Mouse (Mus musculus) hindbrain, postnatal 0 days (tissue): ENCODE measurements around the gene Cdc14a. TPM values are rescaled to one million over a fixed set of nuclear protein-coding genes. Genes with fewer than 3 reads are reported as not detected.
A peak's percentile ranks its signal among the peaks of the same experiment; 100 is the strongest.

Experiments
- ATAC-seq: fragments of 200-750 bp; cut with Nextera tagmentation; 2 replicates; pipeline ENCODE4 v1.8.0; 2017; ENCODE audit warnings: mild to moderate bottlenecking, moderate TSS enrichment, moderate library complexity
- DNase-seq: peaks from one replicate; pipeline ENCODE4 v3.0.0-alpha.2; 2015; ENCODE audit warnings: low spot score
- H3K27ac ChIP-seq: fragments of 300-500 bp; sonication (generic); 2 replicates; pipeline ENCODE4 v1.5.1; 2014; ENCODE audit warnings: mild to moderate bottlenecking
- H3K27me3 ChIP-seq: fragments of 300-500 bp; sonication (generic); 2 replicates; pipeline ENCODE4 v1.6.1; 2014; ENCODE audit warnings: low read length, mixed read lengths; ENCODE audit not compliant: insufficient read depth
- H3K36me3 ChIP-seq: fragments of 300-500 bp; sonication (generic); 2 replicates; pipeline ENCODE4 v1.6.1; 2014; ENCODE audit warnings: low read length, mixed read lengths; ENCODE audit not compliant: insufficient read depth
- H3K4me1 ChIP-seq: fragments of 300-500 bp; sonication (generic); 2 replicates; pipeline ENCODE4 v1.6.1; 2014; ENCODE audit warnings: antibody characterized with exemption, low read length, mixed read lengths; ENCODE audit not compliant: insufficient read depth
- H3K4me2 ChIP-seq: fragments of 300-500 bp; sonication (generic); 2 replicates; pipeline ENCODE4 v1.6.1; 2014; ENCODE audit warnings: low read depth, mild to moderate bottlenecking, low read length, moderate library complexity, mixed read lengths
- H3K4me3 ChIP-seq: fragments of 300-500 bp; sonication (generic); 2 replicates; pipeline ENCODE4 v1.5.1; 2014; ENCODE audit warnings: low read length
- H3K9ac ChIP-seq: fragments of 300-500 bp; sonication (generic); replicated peaks from 2 replicates; pipeline ENCODE4 v1.6.1; 2014; ENCODE audit warnings: mild to moderate bottlenecking, low read length, moderate library complexity, mixed read lengths
- H3K9me3 ChIP-seq: fragments of 300-500 bp; sonication (generic); 2 replicates; pipeline ENCODE4 v1.6.1; 2016; ENCODE audit warnings: low read length, mixed read lengths
- CTCF ChIP-seq: IDR thresholded peaks from 2 replicates; pipeline ENCODE4 v1.5.1; 2016; ENCODE audit warnings: antibody characterized with exemption, control low read depth, low read depth
- WGBS: fragments of 180-500 bp; shearing (Covaris S2); extraction: QIAGEN DNeasy Blood & Tissue Kit; methylation state at CpG from one replicate; pipeline ENCODE4 v1.1.7; 2014; 5-methylcytosine and 5-hydroxymethylcytosine counted together
- polyA plus RNA-seq: library from polyadenylated mRNA; unstranded; fragments of >200 nt; fragmentation: Nextera tagmentation; extraction: Ambion mirVana; gene quantifications from 2 replicates; pipeline ENCODE4 v1.2.1, GENCODE M21; 2015
- total RNA-seq: library from RNA; depleted of rRNA; stranded (reverse); fragments of >200 nt; gene quantifications from 2 replicates; pipeline ENCODE4 v1.2.3, GENCODE M21; 2014

The Cdc14a gene
- total and polyA plus RNA-seq, 2 experiments from 2014 or later, result 4.3 to 7.2 TPM

DNA sequence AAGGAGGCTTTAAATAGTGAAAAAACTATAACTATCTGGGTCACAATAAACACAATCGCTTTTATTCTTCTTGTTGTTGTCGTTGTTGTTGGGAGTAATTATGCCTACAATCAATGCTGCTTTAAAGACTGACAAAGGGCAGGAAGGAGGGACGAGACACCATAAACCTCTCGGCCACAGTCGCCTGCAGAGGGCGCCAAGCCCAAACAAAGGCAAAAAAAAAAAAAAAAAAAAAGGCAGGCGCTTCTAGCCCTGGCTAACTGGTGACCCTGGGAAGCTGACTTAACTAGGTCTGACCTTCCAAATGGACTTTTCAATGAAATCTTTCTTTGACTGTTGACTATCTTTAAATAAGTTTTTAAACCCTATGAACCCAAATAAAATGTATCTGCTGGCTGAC, 90.6 kb downstream of the Cdc14a start:
- Histone ChIP-seq H3K9me3 (no peaks in the 10 kb centered on the region), H3K4me1 (no peaks in the 10 kb centered on the region), H3K4me3 (no peak overlapping the region), H3K9ac (no peak overlapping the region), H3K27ac (no peak overlapping the region), H3K36me3 (no peaks in the 10 kb centered on the region), H3K27me3 (no peaks in the 10 kb centered on the region), H3K4me2 (no peak overlapping the region)
- TF ChIP-seq CTCF, result peak; percentile 59
- no peak for ATAC-seq
- DNase-seq, result peak; percentile 54
- WGBS, result 10% methylated on average over 7 of the region's 7 CpGs

- no peaks in the 10 kb centered on the region for H3K9me3 ChIP-seq
- H3K4me2 ChIP-seq, result no peak overlapping the region
- no peaks in the 10 kb centered on the region for H3K27me3 ChIP-seq
- no peak overlapping the region for H3K27ac ChIP-seq
- no peak overlapping the region for H3K4me3 ChIP-seq
- TF ChIP-seq CTCF, result peak; percentile 88
- H3K36me3 ChIP-seq, result no peaks in the 10 kb centered on the region
- 39% methylated on average over 8 of the region's 8 CpGs for WGBS
- peaks cover 2% of the 10 kb centered on the region; the same call in 1 of the 2 replicates for H3K4me1 ChIP-seq
- H3K9ac ChIP-seq, result no peak overlapping the region
- ATAC-seq (peak; percentile 76; the same call in 1 of the 2 replicates), DNase-seq (peak; percentile 87)
Measured at GRCm38 (mm10) chr3:116331811-116332464, 91.9 kb downstream of the Cdc14a start.

DNA sequence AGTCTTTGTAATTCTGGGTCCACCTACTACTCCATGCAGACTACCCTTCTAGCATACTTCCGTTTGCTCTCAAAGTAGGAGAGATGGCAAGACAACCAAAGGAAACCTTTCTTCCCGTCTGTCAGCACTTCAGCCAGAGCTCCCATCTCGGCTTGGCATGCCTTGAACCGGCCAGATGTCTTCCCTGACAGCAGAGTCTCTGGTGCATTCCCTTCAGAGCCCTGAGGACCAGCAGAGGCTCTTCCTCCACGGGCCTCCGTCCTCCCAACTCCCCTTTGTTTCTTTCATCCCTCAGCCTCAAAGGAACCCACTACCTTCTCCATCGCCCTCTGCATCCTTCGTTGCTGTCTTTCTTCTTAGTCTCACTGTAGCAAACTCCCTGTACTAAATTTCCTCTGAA, 93.9 kb downstream of the Cdc14a start:
- Histone ChIP-seq H3K4me1 (peaks cover 4% of the 10 kb centered on the region; the same call in 1 of the 2 replicates), H3K27me3 (no peaks in the 10 kb centered on the region), H3K27ac (no peak overlapping the region), H3K36me3 (no peaks in the 10 kb centered on the region), H3K9ac (no peak overlapping the region), H3K9me3 (no peaks in the 10 kb centered on the region), H3K4me3 (no peak overlapping the region), H3K4me2 (no peak overlapping the region)
- DNase-seq (no peak), ATAC-seq (no peak)
- WGBS, result 73% methylated on average over 8 of the region's 8 CpGs
- no peak for TF ChIP-seq CTCF

GRCm38 (mm10) chr3:116329023-116329762, 94.6 kb downstream of the Cdc14a start:
- no peak overlapping the region for H3K27ac ChIP-seq
- no peak for TF ChIP-seq CTCF
- no peak overlapping the region for H3K9ac ChIP-seq
- no peak for DNase-seq
- no peaks in the 10 kb centered on the region for H3K36me3 ChIP-seq
- H3K9me3 ChIP-seq, result no peaks in the 10 kb centered on the region
- H3K4me3 ChIP-seq, result no peak overlapping the region
- H3K4me1 ChIP-seq, result peaks cover 4% of the 10 kb centered on the region; the same call in 1 of the 2 replicates
- WGBS, result 76% methylated on average over 18 of the region's 18 CpGs
- H3K27me3 ChIP-seq, result no peaks in the 10 kb centered on the region
- H3K4me2 ChIP-seq, result no peak overlapping the region
- ATAC-seq, result no peak

- Histone ChIP-seq H3K4me2 (peak overlapping the region; percentile 63; the same call in 1 of the 2 replicates), H3K27ac (no peak overlapping the region), H3K36me3 (no peaks in the 10 kb centered on the region), H3K9me3 (no peaks in the 10 kb centered on the region), H3K4me1 (peaks cover 4% of the 10 kb centered on the region; the same call in 1 of the 2 replicates), H3K4me3 (no peak overlapping the region), H3K27me3 (no peaks in the 10 kb centered on the region), H3K9ac (no peak overlapping the region)
- no peak for TF ChIP-seq CTCF
- ATAC-seq, result peak; percentile 9
- WGBS, result 51% methylated on average over 10 of the region's 10 CpGs
- DNase-seq, result no peak
Measured at GRCm38 (mm10) chr3:116327616-116328004, 96.2 kb downstream of the Cdc14a start.

- Histone ChIP-seq H3K4me3 (peak overlapping the region; percentile 20), H3K27me3 (no peaks in the 10 kb centered on the region), H3K9me3 (no peaks in the 10 kb centered on the region), H3K4me2 (peak overlapping the region; percentile 63), H3K4me1 (peaks cover 4% of the 10 kb centered on the region; the same call in 1 of the 2 replicates), H3K27ac (no peak overlapping the region), H3K9ac (peak overlapping the region; percentile 38; the same call in 1 of the 2 replicates), H3K36me3 (no peaks in the 10 kb centered on the region)
- WGBS, result 4% methylated on average over 23 of the region's 23 CpGs
- DNase-seq (peak; percentile 94), ATAC-seq (peak; percentile 86)
- TF ChIP-seq CTCF, result peak; percentile 100
Measured at GRCm38 (mm10) chr3:116327001-116327615, 96.7 kb downstream of the Cdc14a start.
